Mouse (Mus musculus): Measurements from ENCODE around the gene Cldn22.

- TF ChIP-seq CTCF (IDR thresholded peaks at IDR 0.05; ENCODE audit: low read depth, low read length) (no peak), GATA1 (IDR thresholded peaks at IDR 0.05; ENCODE audit: borderline replicate concordance, low read length) (no peak), TAL1 (conservative IDR thresholded peaks at IDR 0.05; ENCODE audit: low read depth, low read length) (no peak), POLR2AphosphoS5 (IDR thresholded peaks at IDR 0.05; ENCODE audit: insufficient replicate concordance, low read depth, low read length) (no peak), GATA2 (IDR thresholded peaks at IDR 0.05; ENCODE audit: borderline replicate concordance, low read depth, low read length) (no peak)
Observed at GRCm38 (mm10) chr8:47777415-47777814, 46.9 kb upstream of the Cldn22 start.

All from G1E (cell line).